Mouse (Mus musculus) heart, embryonic 10.5 days (tissue): ENCODE measurements around the gene Abcc9. TPM values are rescaled to one million over a fixed set of nuclear protein-coding genes. Genes with fewer than 3 reads are reported as not detected.

Experiments used
- DNase-seq: peaks from one replicate; pipeline ENCODE4 v3.0.0-alpha.2; 2017; ENCODE audit warnings: low spot score
- H3K27ac ChIP-seq: fragments of 300-500 bp; sonication (generic); 2 replicates; pipeline ENCODE4 v1.5.1; 2016; ENCODE audit warnings: mild to moderate bottlenecking
- H3K27me3 ChIP-seq: fragments of 300-500 bp; sonication (generic); 2 replicates; pipeline ENCODE4 v1.6.1; 2016; ENCODE audit warnings: mild to moderate bottlenecking; ENCODE audit not compliant: poor library complexity, insufficient read depth, severe bottlenecking
- H3K36me3 ChIP-seq: fragments of 300-500 bp; sonication (generic); 2 replicates; pipeline ENCODE4 v1.6.1; 2016; ENCODE audit warnings: mild to moderate bottlenecking, moderate library complexity
- H3K4me1 ChIP-seq: fragments of 300-500 bp; sonication (generic); 2 replicates; pipeline ENCODE4 v1.6.1; 2016; ENCODE audit warnings: mild to moderate bottlenecking
- H3K4me3 ChIP-seq: fragments of 300-500 bp; sonication (generic); 2 replicates; pipeline ENCODE4 v1.5.1; 2016; ENCODE audit warnings: mild to moderate bottlenecking, moderate library complexity
- H3K9me3 ChIP-seq: fragments of 300-500 bp; sonication (generic); 2 replicates; pipeline ENCODE4 v1.6.1; 2016; ENCODE audit warnings: mild to moderate bottlenecking, moderate library complexity
- WGBS: fragments of 180-500 bp; shearing (Covaris S2); methylation state at CpG from one replicate; pipeline ENCODE4 v1.1.7; 2016; 5-methylcytosine and 5-hydroxymethylcytosine counted together
- polyA plus RNA-seq: library from polyadenylated mRNA; unstranded; fragments of >200 nt; fragmentation: Nextera tagmentation; extraction: Ambion mirVana; gene quantifications from 2 replicates; pipeline ENCODE4 v1.2.1, GENCODE M21; 2016

Abcc9 gene
- polyA plus RNA-seq, 1 experiment from 2014 or later, result 11.2 TPM

GRCm38 (mm10) chr6:142577801-142578200 lies 124.3 kb downstream of the Abcc9 start:
- Histone ChIP-seq H3K4me3 (no peak overlapping the region), H3K27ac (no peak overlapping the region), H3K4me1 (no peaks in the 10 kb centered on the region), H3K9me3 (no peaks in the 10 kb centered on the region), H3K36me3 (no peaks in the 10 kb centered on the region), H3K27me3 (peaks cover 20% of the 10 kb centered on the region)
- 75% methylated on average over 6 of the region's 6 CpGs for WGBS
- no peak for DNase-seq

- H3K4me3 ChIP-seq, result no peak overlapping the region
- no peaks in the 10 kb centered on the region for H3K9me3 ChIP-seq
- DNase-seq, result no peak
- H3K36me3 ChIP-seq, result no peaks in the 10 kb centered on the region
- peaks cover 56% of the 10 kb centered on the region for H3K27me3 ChIP-seq
- 56% methylated on average over 6 of the region's 6 CpGs for WGBS
- H3K27ac ChIP-seq, result no peak overlapping the region
- peaks cover 12% of the 10 kb centered on the region; the same call in 1 of the 2 replicates for H3K4me1 ChIP-seq
Measured at GRCm38 (mm10) chr6:142572876-142573275, 129.2 kb downstream of the Abcc9 start.

- H3K27me3 ChIP-seq, result peaks cover 55% of the 10 kb centered on the region
- peak overlapping the region; percentile 65; the same call in 1 of the 2 replicates for H3K27ac ChIP-seq
- H3K4me3 ChIP-seq, result peak overlapping the region; percentile 66
- no peak for DNase-seq
- WGBS, result 4% methylated on average over 21 of the region's 21 CpGs
- no peaks in the 10 kb centered on the region for H3K36me3 ChIP-seq
- peaks cover 22% of the 10 kb centered on the region for H3K4me1 ChIP-seq
- H3K9me3 ChIP-seq, result no peaks in the 10 kb centered on the region
Measured at GRCm38 (mm10) chr6:142571629-142572360, 130.3 kb downstream of the Abcc9 start.

GRCm38 (mm10) chr6:142571055-142571618 lies 131.0 kb downstream of the Abcc9 start, which contains the start of gene Kcnj8:
Gene Kcnj8, minus strand, starts transcription at chr6:142571614.
- WGBS, result under 1% methylated on average over 34 of the region's 34 CpGs
- Histone ChIP-seq H3K27ac (peak within 1 kb of the TSS; percentile 65; the same call in 1 of the 2 replicates), H3K27me3 (peaks cover 57% of the 10 kb centered on the region)

GRCm38 (mm10) chr6:142570046-142570770 lies 131.9 kb downstream of the Abcc9 start:
- Histone ChIP-seq H3K27me3 (peaks cover 64% of the 10 kb centered on the region), H3K9me3 (no peaks in the 10 kb centered on the region), H3K4me3 (peak overlapping the region; percentile 66), H3K4me1 (peaks cover 22% of the 10 kb centered on the region), H3K27ac (no peak overlapping the region), H3K36me3 (no peaks in the 10 kb centered on the region)
- DNase-seq, result no peak
- 9% methylated on average over 30 of the region's 30 CpGs for WGBS

More at GRCm38 (mm10) chr6:142571055-142571618, 131.0 kb downstream of the Abcc9 start, which contains the start of gene Kcnj8:
- Histone ChIP-seq H3K9me3 (no peaks in the 10 kb centered on the region), H3K4me1 (peaks cover 22% of the 10 kb centered on the region), H3K4me3 (peak within 1 kb of the TSS; percentile 66), H3K36me3 (no peaks in the 10 kb centered on the region)
- DNase-seq, result peak; percentile 81

GRCm38 (mm10) chr6:142568713-142569357 lies 133.3 kb downstream of the Abcc9 start:
- no peak overlapping the region for H3K27ac ChIP-seq
- no peaks in the 10 kb centered on the region for H3K9me3 ChIP-seq
- 57% methylated on average over 7 of the region's 7 CpGs for WGBS
- no peak for DNase-seq
- no peak overlapping the region for H3K4me3 ChIP-seq
- H3K36me3 ChIP-seq, result no peaks in the 10 kb centered on the region
- H3K27me3 ChIP-seq, result peaks cover 62% of the 10 kb centered on the region
- H3K4me1 ChIP-seq, result peaks cover 22% of the 10 kb centered on the region

GRCm38 (mm10) chr6:142567452-142567851 lies 134.7 kb downstream of the Abcc9 start:
- 21% methylated on average over 5 of the region's 5 CpGs for WGBS
- peaks cover 49% of the 10 kb centered on the region for H3K27me3 ChIP-seq
- DNase-seq, result peak; percentile 83
- no peaks in the 10 kb centered on the region for H3K9me3 ChIP-seq
- no peaks in the 10 kb centered on the region for H3K36me3 ChIP-seq
- H3K27ac ChIP-seq, result no peak overlapping the region
- no peak overlapping the region; the same call in 1 of the 2 replicates for H3K4me3 ChIP-seq
- peaks cover 22% of the 10 kb centered on the region for H3K4me1 ChIP-seq

- Histone ChIP-seq H3K9me3 (no peaks in the 10 kb centered on the region), H3K4me3 (no peak overlapping the region), H3K27ac (no peak overlapping the region), H3K4me1 (peaks cover 15% of the 10 kb centered on the region), H3K36me3 (no peaks in the 10 kb centered on the region), H3K27me3 (peaks cover 25% of the 10 kb centered on the region)
- 86% methylated on average over 3 of the region's 3 CpGs for WGBS
- no peak for DNase-seq
Measured at GRCm38 (mm10) chr6:142564746-142565145, 137.4 kb downstream of the Abcc9 start.

GRCm38 (mm10) chr6:142561151-142561550 lies 141.0 kb downstream of the Abcc9 start:
- no peaks in the 10 kb centered on the region for H3K9me3 ChIP-seq
- peaks cover 7% of the 10 kb centered on the region; the same call in 1 of the 2 replicates for H3K27me3 ChIP-seq
- H3K4me3 ChIP-seq, result no peak overlapping the region
- WGBS, result 72% methylated on average over 1 of the region's 1 CpGs
- H3K27ac ChIP-seq, result no peak overlapping the region
- H3K36me3 ChIP-seq, result no peaks in the 10 kb centered on the region
- H3K4me1 ChIP-seq, result no peaks in the 10 kb centered on the region
- DNase-seq, result no peak

GRCm38 (mm10) chr6:142558772-142559679 lies 143.1 kb downstream of the Abcc9 start:
- H3K27me3 ChIP-seq, result no peaks in the 10 kb centered on the region
- no peak overlapping the region for H3K4me3 ChIP-seq
- no peaks in the 10 kb centered on the region for H3K9me3 ChIP-seq
- H3K27ac ChIP-seq, result no peak overlapping the region
- WGBS, result 72% methylated on average over 10 of the region's 10 CpGs
- no peaks in the 10 kb centered on the region for H3K4me1 ChIP-seq
- DNase-seq, result no peak
- H3K36me3 ChIP-seq, result no peaks in the 10 kb centered on the region

GRCm38 (mm10) chr6:142558076-142558475 lies 144.0 kb downstream of the Abcc9 start:
- Histone ChIP-seq H3K36me3 (no peaks in the 10 kb centered on the region), H3K4me3 (no peak overlapping the region), H3K27me3 (no peaks in the 10 kb centered on the region), H3K27ac (no peak overlapping the region), H3K9me3 (no peaks in the 10 kb centered on the region), H3K4me1 (no peaks in the 10 kb centered on the region)
- WGBS, result 79% methylated on average over 10 of the region's 10 CpGs
- no peak for DNase-seq

- H3K4me1 ChIP-seq, result no peaks in the 10 kb centered on the region
- 71% methylated on average over 1 of the region's 1 CpGs for WGBS
- no peak for DNase-seq
- no peaks in the 10 kb centered on the region for H3K36me3 ChIP-seq
- H3K9me3 ChIP-seq, result no peaks in the 10 kb centered on the region
- H3K4me3 ChIP-seq, result no peak overlapping the region
- H3K27me3 ChIP-seq, result no peaks in the 10 kb centered on the region
- no peak overlapping the region for H3K27ac ChIP-seq
Measured at GRCm38 (mm10) chr6:142555988-142556387, 146.1 kb downstream of the Abcc9 start.
